Mouse (Mus musculus) hindbrain, embryonic 10.5 days (tissue): ENCODE results near the gene Upf1. TPM values are rescaled to one million over a fixed set of nuclear protein-coding genes. Genes with fewer than 3 reads are reported as not detected.

Source experiments
- DNase-seq: peaks from one replicate; pipeline ENCODE4 v3.0.0-alpha.2; 2017; ENCODE audit warnings: low spot score
- H3K27ac ChIP-seq: fragments of 300-500 bp; sonication (generic); 2 replicates; pipeline ENCODE4 v1.5.1; 2016; ENCODE audit warnings: mild to moderate bottlenecking, moderate library complexity
- H3K27me3 ChIP-seq: fragments of 300-500 bp; sonication (generic); 2 replicates; pipeline ENCODE4 v1.6.1; 2016; ENCODE audit warnings: mild to moderate bottlenecking; ENCODE audit not compliant: poor library complexity, insufficient read depth, severe bottlenecking
- H3K36me3 ChIP-seq: fragments of 300-500 bp; sonication (generic); 2 replicates; pipeline ENCODE4 v1.6.1; 2016; ENCODE audit warnings: mild to moderate bottlenecking, moderate library complexity
- H3K4me1 ChIP-seq: fragments of 300-500 bp; sonication (generic); replicated peaks from 2 replicates; pipeline ENCODE4 v1.6.1; 2016; ENCODE audit warnings: mild to moderate bottlenecking
- H3K4me3 ChIP-seq: fragments of 300-500 bp; sonication (generic); 2 replicates; pipeline ENCODE4 v1.5.1; 2016; ENCODE audit warnings: mild to moderate bottlenecking, moderate library complexity
- H3K9me3 ChIP-seq: fragments of 300-500 bp; sonication (generic); 2 replicates; pipeline ENCODE4 v1.6.1; 2016; ENCODE audit warnings: mild to moderate bottlenecking, moderate library complexity
- WGBS: fragments of 180-500 bp; shearing (Covaris S2); methylation state at CpG from one replicate; pipeline ENCODE4 v1.1.7; 2016; 5-methylcytosine and 5-hydroxymethylcytosine counted together
- polyA plus RNA-seq: library from polyadenylated mRNA; unstranded; fragments of >200 nt; fragmentation: Nextera tagmentation; extraction: Ambion mirVana; gene quantifications from 2 replicates; pipeline ENCODE4 v1.2.1, GENCODE M21; 2016

The Upf1 gene
- polyA plus RNA-seq, 1 experiment from 2014 or later, result 25.0 TPM

DNA sequence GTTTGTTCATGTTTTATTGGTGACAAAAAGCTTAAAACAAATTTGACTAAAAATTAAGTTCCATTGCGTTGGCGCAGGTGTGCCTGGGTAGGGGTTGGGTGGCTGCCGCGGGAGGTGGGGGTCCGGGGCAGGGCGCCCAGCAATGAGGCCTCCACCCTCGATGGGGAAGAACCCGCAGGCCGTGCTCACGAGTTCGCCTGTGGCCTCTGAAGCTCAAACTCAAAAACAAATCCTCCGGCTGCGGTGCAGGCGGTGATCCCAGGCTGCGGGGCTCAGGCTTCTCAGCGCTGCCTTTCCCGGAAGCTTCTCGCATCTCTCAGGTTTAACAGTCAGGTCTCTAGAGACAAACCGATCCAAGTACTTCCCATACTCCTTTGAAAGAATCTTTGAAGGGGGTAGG, 21.6 kb downstream of the Upf1 start:
- Histone ChIP-seq H3K27me3 (peaks cover 39% of the 10 kb centered on the region), H3K9me3 (0 out of 2 replicates have a peak, but pooled peaks cover 3% of the 10 kb centered on the region), H3K27ac (peak overlapping the region; percentile 54; the same call in 1 of the 2 replicates), H3K4me3 (peak overlapping the region; percentile 40; the same call in 1 of the 2 replicates), H3K4me1 (peaks cover 40% of the 10 kb centered on the region), H3K36me3 (peaks cover 67% of the 10 kb centered on the region)
- DNase-seq, result no peak
- WGBS, result 65% methylated on average over 19 of the region's 19 CpGs

DNA sequence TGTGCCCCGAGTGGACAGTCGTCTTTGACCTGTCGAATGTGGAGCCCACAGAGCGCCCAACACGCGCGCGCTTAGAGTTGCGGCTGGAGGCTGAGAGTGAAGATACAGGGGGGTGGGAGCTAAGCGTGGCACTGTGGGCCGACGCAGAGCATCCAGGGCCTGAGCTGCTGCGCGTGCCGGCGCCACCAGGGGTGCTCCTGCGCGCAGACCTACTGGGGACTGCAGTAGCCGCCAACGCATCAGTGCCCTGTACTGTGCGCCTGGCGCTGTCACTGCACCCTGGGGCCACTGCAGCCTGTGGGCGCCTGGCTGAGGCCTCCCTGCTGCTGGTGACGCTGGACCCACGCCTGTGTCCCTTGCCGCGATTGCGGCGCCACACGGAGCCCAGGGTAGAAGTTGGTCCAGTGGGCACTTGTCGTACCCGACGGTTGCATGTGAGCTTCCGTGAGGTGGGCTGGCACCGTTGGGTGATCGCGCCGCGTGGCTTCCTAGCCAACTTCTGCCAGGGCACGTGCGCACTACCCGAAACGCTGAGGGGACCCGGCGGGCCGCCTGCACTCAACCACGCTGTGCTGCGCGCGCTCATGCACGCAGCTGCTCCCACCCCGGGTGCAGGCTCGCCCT, 22.2 kb downstream of the Upf1 start:
- 0 out of 2 replicates have a peak, but pooled peaks cover 3% of the 10 kb centered on the region for H3K9me3 ChIP-seq
- 27% methylated on average over 53 of the region's 53 CpGs for WGBS
- peak overlapping the region; percentile 40 for H3K4me3 ChIP-seq
- H3K27me3 ChIP-seq, result peaks cover 39% of the 10 kb centered on the region
- H3K4me1 ChIP-seq, result peaks cover 40% of the 10 kb centered on the region
- peak overlapping the region; percentile 83 for H3K27ac ChIP-seq
- peaks cover 60% of the 10 kb centered on the region for H3K36me3 ChIP-seq
- DNase-seq, result peak; percentile 80

DNA sequence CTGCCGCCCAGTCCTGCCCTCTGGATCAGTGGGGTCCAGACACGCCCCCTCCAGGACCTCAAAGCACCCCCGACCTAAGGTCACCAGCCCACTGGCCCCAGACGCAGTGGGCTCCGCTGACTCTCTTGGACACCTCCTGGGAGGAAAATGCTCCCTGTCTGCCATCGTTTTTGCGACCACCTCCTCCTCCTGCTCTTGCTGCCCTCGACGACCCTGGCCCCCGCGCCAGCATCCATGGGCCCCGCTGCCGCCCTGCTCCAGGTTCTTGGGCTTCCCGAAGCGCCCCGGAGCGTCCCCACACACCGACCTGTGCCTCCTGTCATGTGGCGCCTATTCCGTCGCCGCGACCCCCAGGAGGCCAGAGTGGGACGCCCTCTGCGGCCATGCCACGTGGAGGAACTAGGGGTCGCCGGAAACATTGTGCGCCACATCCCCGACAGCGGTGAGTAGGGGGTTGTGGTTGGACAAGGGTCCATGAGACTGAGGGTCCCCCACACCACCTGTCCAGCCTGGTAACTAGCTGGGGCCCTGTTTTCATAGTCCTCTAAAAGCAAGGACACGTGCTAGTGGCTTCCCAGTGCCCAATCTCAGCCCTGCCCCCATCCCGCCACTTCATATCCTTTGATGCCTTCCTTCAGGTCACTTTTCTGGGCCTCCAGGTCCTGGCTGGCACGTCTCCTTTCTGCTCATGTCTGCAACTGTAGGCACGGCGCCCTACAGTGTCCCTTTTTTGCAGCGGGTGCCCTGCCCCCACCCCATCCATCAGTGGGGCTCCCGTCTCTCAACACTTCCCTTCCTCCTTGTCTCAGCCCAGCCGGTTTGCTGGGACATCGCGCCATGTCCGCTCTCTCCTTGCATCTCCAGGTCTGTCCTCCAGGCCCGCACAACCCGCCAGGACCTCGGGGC, 23.0 kb downstream of the Upf1 start:
- 3% methylated on average over 45 of the region's 45 CpGs for WGBS
- H3K27me3 ChIP-seq, result peaks cover 39% of the 10 kb centered on the region
- peaks cover 52% of the 10 kb centered on the region for H3K36me3 ChIP-seq
- H3K4me1 ChIP-seq, result peaks cover 40% of the 10 kb centered on the region
- H3K4me3 ChIP-seq, result peak overlapping the region; percentile 40
- 0 out of 2 replicates have a peak, but pooled peaks cover 3% of the 10 kb centered on the region for H3K9me3 ChIP-seq
- DNase-seq, result peak; percentile 53
- H3K27ac ChIP-seq, result peak overlapping the region; percentile 83

DNA sequence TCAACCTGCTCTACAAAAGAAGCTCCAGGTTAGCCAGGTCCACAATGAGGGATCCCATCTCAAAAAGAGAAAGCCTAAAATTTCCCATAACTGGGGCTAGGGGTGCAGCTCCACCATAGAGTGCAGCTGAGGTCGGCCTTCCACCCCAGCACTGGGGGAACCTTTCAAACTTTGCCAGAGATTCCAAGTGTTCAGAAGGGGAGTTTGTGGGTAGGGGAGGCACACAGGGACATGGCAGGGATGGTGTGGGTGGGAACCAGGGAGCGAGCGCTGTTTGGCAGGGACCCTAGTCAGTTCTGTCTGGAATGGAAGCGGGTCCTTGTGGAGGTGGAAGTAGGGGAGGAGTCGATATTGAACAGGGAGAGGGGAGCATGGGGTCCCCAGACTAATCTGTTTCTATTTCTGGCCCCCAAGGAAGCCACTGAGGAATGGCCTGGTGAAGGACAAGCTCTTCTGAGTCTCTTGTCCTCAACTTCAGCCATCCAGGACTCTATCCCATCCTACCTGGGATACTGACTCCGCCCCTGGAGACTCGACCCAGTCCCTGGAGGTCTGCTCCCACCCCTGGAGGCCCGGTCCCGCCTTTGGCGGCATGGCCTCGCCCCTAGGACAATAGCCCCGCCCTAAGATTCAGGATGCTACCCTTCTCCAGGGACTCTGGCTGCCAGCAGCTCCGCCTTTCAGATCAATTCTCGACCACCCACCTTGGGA, 23.8 kb downstream of the Upf1 start, which contains the start of gene Gdf1:
TSS of gene Gdf1 (plus strand) at position 694 of the 711 bp plus-strand sequence.
- H3K4me3 ChIP-seq, result peak within 1 kb of the TSS; percentile 40
- 0 out of 2 replicates have a peak, but pooled peaks cover 3% of the 10 kb centered on the region for H3K9me3 ChIP-seq
- H3K36me3 ChIP-seq, result peaks cover 44% of the 10 kb centered on the region
- peaks cover 40% of the 10 kb centered on the region for H3K4me1 ChIP-seq
- peaks cover 39% of the 10 kb centered on the region for H3K27me3 ChIP-seq
- DNase-seq, result no peak
- 19% methylated on average over 14 of the region's 14 CpGs for WGBS
- peak within 1 kb of the TSS; percentile 83 for H3K27ac ChIP-seq

DNA sequence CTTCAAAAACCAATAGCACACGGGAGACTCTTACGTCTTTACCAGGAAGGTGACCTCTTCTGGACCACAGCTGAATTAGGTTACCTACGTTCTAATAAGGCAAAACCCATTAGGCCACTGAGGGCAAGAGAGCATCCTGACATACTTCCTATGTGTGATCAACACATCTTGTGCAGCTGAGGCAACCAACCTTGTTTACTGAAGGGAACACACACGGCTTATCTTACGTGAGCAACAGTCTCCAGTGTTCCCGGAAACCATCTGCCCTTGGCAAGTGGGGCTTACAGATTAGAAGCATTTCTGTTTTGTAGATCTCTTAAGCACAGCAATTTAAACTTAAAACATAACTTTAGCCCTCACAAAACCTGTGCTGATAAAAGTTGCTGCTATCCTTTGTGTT, 25.6 kb downstream of the Upf1 start:
- H3K36me3 ChIP-seq, result peaks cover 27% of the 10 kb centered on the region
- H3K27me3 ChIP-seq, result peaks cover 39% of the 10 kb centered on the region
- no peak overlapping the region for H3K4me3 ChIP-seq
- 0 out of 2 replicates have a peak, but pooled peaks cover 3% of the 10 kb centered on the region for H3K9me3 ChIP-seq
- no peak for DNase-seq
- H3K4me1 ChIP-seq, result peaks cover 40% of the 10 kb centered on the region
- WGBS, result 93% methylated on average over 6 of the region's 6 CpGs
- no peak overlapping the region for H3K27ac ChIP-seq

DNA sequence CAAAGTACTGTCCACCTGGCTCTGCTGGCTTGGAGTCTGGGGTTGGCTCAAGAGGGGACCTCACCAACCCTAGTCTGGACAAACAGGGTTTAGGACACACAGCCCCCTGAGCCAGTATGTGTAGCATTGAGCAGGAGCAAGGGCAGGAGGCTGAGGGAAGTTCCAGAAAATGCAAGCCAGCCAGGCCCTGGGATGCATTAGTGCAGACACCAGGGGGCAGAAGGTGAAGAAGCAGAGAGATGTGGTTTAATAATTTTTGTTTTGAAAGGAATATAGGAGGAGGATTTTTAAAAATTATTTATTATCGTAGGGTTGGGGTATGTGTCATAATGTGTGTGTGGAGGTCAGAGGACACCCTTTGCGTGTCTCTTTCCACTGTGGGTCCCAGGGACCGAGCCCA, 29.4 kb downstream of the Upf1 start:
- no peak overlapping the region for H3K27ac ChIP-seq
- peaks cover 9% of the 10 kb centered on the region; the same call in 1 of the 2 replicates for H3K36me3 ChIP-seq
- H3K4me1 ChIP-seq, result 0 out of 2 replicates have a peak, but pooled peaks cover 11% of the 10 kb centered on the region
- peaks cover 19% of the 10 kb centered on the region; the same call in 1 of the 2 replicates for H3K27me3 ChIP-seq
- 92% methylated on average over 3 of the region's 3 CpGs for WGBS
- H3K9me3 ChIP-seq, result 0 out of 2 replicates have a peak, but pooled peaks cover 3% of the 10 kb centered on the region
- no peak overlapping the region for H3K4me3 ChIP-seq
- DNase-seq, result no peak

DNA sequence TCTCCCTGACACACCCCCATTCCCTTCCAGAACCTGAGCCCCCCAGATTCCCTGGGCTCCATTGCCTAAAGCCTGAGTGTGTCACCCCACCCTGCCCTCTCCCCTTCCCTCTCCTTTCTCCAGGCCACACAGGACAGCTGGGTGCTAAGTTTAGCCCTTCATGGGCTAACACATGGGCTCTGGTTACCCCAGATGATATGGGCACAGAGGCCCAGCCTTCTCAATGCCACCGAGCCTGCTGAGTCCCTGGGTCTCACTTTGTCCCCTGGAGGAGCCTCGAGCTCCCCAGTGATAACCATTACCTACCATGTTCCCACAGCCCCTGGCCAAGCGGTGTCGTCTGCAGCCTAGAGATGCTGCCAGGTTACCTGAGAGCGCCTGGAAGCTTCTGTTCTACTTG, 35.2 kb downstream of the Upf1 start:
- Histone ChIP-seq H3K36me3 (peaks cover 10% of the 10 kb centered on the region), H3K4me3 (peak overlapping the region; percentile 66; the same call in 1 of the 2 replicates), H3K27ac (peak overlapping the region; percentile 83), H3K9me3 (no peaks in the 10 kb centered on the region), H3K4me1 (peaks cover 49% of the 10 kb centered on the region), H3K27me3 (peaks cover 42% of the 10 kb centered on the region)
- DNase-seq, result no peak
- WGBS, result 86% methylated on average over 5 of the region's 5 CpGs

DNA sequence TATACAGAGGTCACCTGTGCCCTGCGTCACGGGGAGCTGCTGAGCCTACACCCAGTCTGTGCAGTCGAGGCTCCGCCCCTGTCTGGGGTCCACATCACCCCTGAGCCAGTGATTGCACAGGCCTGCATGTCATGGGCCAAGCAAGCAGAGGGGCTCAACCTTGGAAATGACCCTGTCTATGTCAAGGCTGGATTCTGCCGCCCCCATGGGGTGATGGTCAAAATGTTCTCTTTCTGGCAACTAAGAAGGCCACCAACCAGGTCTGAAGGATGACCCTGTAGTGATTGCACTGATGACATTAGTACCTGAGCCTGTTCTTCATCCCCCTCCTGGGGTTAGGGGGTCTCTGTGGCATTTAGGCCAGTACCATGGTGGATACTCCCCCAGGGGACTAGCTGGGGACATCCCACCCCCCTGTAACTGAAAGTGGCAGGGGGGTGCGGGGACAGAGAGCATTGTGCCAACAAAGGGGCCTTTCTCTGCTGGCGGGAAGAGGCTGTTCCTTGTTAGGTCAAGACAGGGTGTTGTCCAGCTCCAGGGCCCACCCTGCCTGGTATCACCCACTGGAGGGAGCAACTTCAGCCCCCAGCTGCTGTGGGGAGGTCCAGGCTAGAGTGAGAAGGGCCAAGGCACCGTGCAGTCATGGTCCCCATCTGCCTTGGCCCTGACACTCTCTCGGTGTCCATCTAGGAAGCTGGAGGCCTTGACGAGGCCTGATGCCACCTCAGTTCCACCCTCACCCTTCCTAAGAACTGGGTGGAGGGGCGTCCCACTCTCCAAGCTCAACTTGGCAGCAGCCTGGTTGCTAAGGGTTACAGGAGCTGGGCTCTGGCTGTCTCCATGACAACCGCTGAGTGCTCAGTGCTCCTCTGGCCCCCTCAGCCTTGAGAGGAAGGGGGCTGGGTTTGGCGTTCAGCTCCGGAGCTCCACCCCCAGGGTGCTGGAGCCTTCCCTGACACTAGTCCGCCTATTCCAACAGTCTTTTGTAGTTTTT, 36.3 kb downstream of the Upf1 start:
- peak overlapping the region; percentile 66 for H3K4me3 ChIP-seq
- H3K36me3 ChIP-seq, result peaks cover 21% of the 10 kb centered on the region
- H3K4me1 ChIP-seq, result peaks cover 45% of the 10 kb centered on the region
- H3K9me3 ChIP-seq, result no peaks in the 10 kb centered on the region
- peak; percentile 84 for DNase-seq
- H3K27ac ChIP-seq, result peak overlapping the region; percentile 83
- peaks cover 42% of the 10 kb centered on the region for H3K27me3 ChIP-seq
- 13% methylated on average over 15 of the region's 15 CpGs for WGBS

DNA sequence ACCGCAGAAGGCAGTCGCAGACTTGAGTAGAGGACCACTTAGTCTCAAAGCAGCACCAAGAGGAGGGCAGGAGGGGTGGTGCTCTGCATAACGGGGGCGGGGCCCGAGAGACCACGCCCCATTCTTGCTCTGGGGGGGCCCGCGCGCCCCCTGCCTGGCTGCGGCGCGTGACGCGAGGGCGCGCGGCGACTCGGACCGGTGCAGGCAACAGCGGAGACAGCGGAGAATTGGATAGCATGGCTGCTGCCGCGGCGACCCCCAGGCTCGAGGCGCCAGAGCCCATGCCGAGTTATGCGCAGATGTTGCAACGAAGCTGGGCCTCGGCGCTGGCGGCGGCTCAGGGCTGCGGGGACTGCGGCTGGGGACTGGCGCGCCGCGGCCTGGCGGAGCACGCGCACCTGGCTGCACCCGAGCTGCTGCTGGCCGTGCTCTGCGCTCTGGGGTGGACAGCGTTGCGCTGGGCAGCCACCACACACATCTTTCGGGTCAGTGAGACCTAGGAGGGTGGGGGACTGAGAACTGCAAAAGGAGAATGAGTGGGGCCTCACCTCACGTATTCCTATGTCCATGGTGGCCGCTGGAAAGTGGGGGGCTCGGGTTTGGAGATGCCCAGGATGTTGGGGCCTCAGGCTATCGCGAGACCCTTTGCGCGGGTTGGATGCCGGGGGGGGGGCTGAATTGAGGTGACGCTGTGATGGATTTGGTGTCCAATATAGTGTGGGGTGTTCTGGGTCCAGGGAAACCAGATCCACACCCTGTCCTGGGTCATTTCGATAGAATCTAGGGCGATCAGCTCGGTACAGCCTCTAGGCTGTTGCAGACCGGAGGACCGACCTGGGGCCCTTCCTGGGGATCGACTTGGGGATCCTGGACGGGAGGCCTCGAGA, 37.2 kb downstream of the Upf1 start, which contains the start of gene Cers1:
TSS of gene Cers1 (plus strand) at position 152 of the 887 bp plus-strand sequence.
- peak; percentile 73 for DNase-seq
- 3% methylated on average over 66 of the region's 66 CpGs for WGBS
- H3K4me1 ChIP-seq, result peaks cover 42% of the 10 kb centered on the region

DNA sequence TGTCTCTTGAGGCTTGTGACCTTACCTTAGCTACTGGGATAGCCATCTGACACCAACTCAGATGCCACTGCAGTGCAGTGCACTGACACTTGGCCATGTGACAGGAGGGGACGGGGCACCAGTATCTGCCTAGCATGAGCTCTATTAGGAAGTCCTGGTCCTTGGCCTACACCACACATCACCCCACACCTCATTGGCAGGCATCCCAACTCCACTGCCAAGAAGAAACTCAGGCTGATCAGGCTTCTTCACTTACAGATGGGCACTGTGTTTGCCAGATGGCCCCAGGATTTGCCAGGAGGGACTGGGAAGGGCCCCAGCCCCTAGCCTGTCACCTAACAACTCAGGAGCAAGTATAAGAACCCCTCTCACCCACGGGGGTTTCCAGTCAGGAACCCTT, 39.7 kb downstream of the Upf1 start:
- 98% methylated on average over 2 of the region's 2 CpGs for WGBS
- Histone ChIP-seq H3K36me3 (peaks cover 55% of the 10 kb centered on the region), H3K27me3 (peaks cover 31% of the 10 kb centered on the region), H3K4me1 (peaks cover 38% of the 10 kb centered on the region), H3K27ac (no peak overlapping the region), H3K4me3 (no peak overlapping the region), H3K9me3 (no peaks in the 10 kb centered on the region)
- DNase-seq, result no peak

More for the DNA sequence above, 37.2 kb downstream of the Upf1 start, which contains the start of gene Cers1:
- Histone ChIP-seq H3K36me3 (peaks cover 30% of the 10 kb centered on the region), H3K27me3 (peaks cover 42% of the 10 kb centered on the region), H3K4me3 (peak within 1 kb of the TSS; percentile 66), H3K27ac (peak within 1 kb of the TSS; percentile 83), H3K9me3 (no peaks in the 10 kb centered on the region)
